Mouse (Mus musculus): Measurements from ENCODE around the gene Lgals9.
"Not testable (repeated sequence)": the region's sequence is repeated elsewhere in the genome, so short reads cannot be mapped to it uniquely, and the experiment has no call there.

The Lgals9 gene

GRCm38 (mm10) chr11:79007356-79007755 is 22.6 kb upstream of the Lgals9 start:
- DNase-seq (ENCODE audit: low read depth, low spot score): not testable (repeated sequence)

GRCm38 (mm10) chr11:79006417-79006816 is 21.7 kb upstream of the Lgals9 start:
- no peak for DNase-seq (ENCODE audit: low read depth, low spot score)

GRCm38 (mm10) chr11:79005578-79006394 is 21.0 kb upstream of the Lgals9 start:
- no peak for DNase-seq (ENCODE audit: low read depth, low spot score)

GRCm38 (mm10) chr11:79003769-79004638 is 19.3 kb upstream of the Lgals9 start:
- no peak for DNase-seq (ENCODE audit: low read depth, low spot score)

GRCm38 (mm10) chr11:79003053-79003768 is 18.5 kb upstream of the Lgals9 start:
- no peak for DNase-seq (ENCODE audit: low read depth, low spot score)

- no peak for DNase-seq (ENCODE audit: low read depth, low spot score)
Measured at GRCm38 (mm10) chr11:79002551-79002951, 17.8 kb upstream of the Lgals9 start.

- no peak for DNase-seq (ENCODE audit: low read depth, low spot score)
Measured at GRCm38 (mm10) chr11:79001871-79002270, 17.1 kb upstream of the Lgals9 start.

GRCm38 (mm10) chr11:78999118-78999517 is 14.4 kb upstream of the Lgals9 start:
- no peak for DNase-seq (ENCODE audit: low read depth, low spot score)

GRCm38 (mm10) chr11:78990875-78991543 is 6.3 kb upstream of the Lgals9 start:
- DNase-seq (ENCODE audit: low read depth, low spot score): not testable (repeated sequence)

- no peak for DNase-seq (ENCODE audit: low read depth, low spot score)
Measured at GRCm38 (mm10) chr11:78990096-78990495, 5.3 kb upstream of the Lgals9 start.

- DNase-seq (ENCODE audit: low read depth, low spot score): not testable (repeated sequence)
Measured at GRCm38 (mm10) chr11:78989206-78989605, 4.5 kb upstream of the Lgals9 start.

GRCm38 (mm10) chr11:78986311-78987002 is 1.7 kb upstream of the Lgals9 start:
- DNase-seq (ENCODE audit: low read depth, low spot score): no peak

- no peak for DNase-seq (ENCODE audit: low read depth, low spot score)
Measured at GRCm38 (mm10) chr11:78985505-78985904, 759 bp upstream of the Lgals9 start.

GRCm38 (mm10) chr11:78983539-78983938 is 1.2 kb downstream of the Lgals9 start:
- DNase-seq (ENCODE audit: low read depth, low spot score): no peak

GRCm38 (mm10) chr11:78982513-78983291 is 2.0 kb downstream of the Lgals9 start:
- no peak for DNase-seq (ENCODE audit: low read depth, low spot score)

GRCm38 (mm10) chr11:78982042-78982441 is 2.7 kb downstream of the Lgals9 start:
- no peak for DNase-seq (ENCODE audit: low read depth, low spot score)

- DNase-seq (ENCODE audit: low read depth, low spot score): no peak
Measured at GRCm38 (mm10) chr11:78980083-78980634, 4.6 kb downstream of the Lgals9 start.

- DNase-seq (ENCODE audit: low read depth, low spot score): no peak
Measured at GRCm38 (mm10) chr11:78978176-78979019, 6.3 kb downstream of the Lgals9 start.

Data from telencephalon, adult 2 months (tissue).